Mouse (Mus musculus) heart, adult 2 months (tissue): Measurements from ENCODE around the gene Doc2g.

Source experiments
- CTCF ChIP-seq: fragments of 200-600 bp; IDR thresholded peaks from 2 replicates; pipeline ENCODE4 v1.8.1; 2022; ENCODE audit warnings: antibody characterized with exemption, mild to moderate bottlenecking, moderate library complexity
- POLR2A ChIP-seq: fragments of 200-500 bp; IDR thresholded peaks from 2 replicates; pipeline ENCODE4 v1.6.1; 2011; ENCODE audit warnings: mild to moderate bottlenecking, low read depth, low read length, control low read depth; ENCODE audit not compliant: insufficient read depth

- TF ChIP-seq CTCF (no peak), POLR2A (no peak)
Observed at GRCm38 (mm10) chr19:3991966-3992365, 11.1 kb upstream of the Doc2g start.
